Mouse (Mus musculus) heart, adult 2 months (tissue): ENCODE measurements around the gene Trim62.

Experiments used
- CTCF ChIP-seq: fragments of 200-600 bp; IDR thresholded peaks from 2 replicates; pipeline ENCODE4 v1.8.1; 2022; ENCODE audit warnings: antibody characterized with exemption, mild to moderate bottlenecking, moderate library complexity
- POLR2A ChIP-seq: fragments of 200-500 bp; IDR thresholded peaks from 2 replicates; pipeline ENCODE4 v1.6.1; 2011; ENCODE audit warnings: mild to moderate bottlenecking, low read depth, low read length, control low read depth; ENCODE audit not compliant: insufficient read depth

GRCm38 (mm10) chr4:128895841-128896240, 12.5 kb downstream of the Trim62 start:
- TF ChIP-seq CTCF (no peak), POLR2A (no peak)
